Mouse (Mus musculus) intestine, embryonic 14.5 days (tissue): ENCODE data around the gene Nectin3. TPM values are rescaled to one million over a fixed set of nuclear protein-coding genes. Genes with fewer than 3 reads are reported as not detected.

Source experiments
- ATAC-seq: fragments of 200-750 bp; cut with Nextera tagmentation; replicated peaks from 2 replicates; pipeline ENCODE4 v1.8.0; 2017; ENCODE audit warnings: low read depth, moderate number of reproducible peaks, moderate TSS enrichment, moderate library complexity; ENCODE audit not compliant: low FRiP score, low TSS enrichment
- DNase-seq: peaks from one replicate; pipeline ENCODE4 v3.0.0-alpha.2; 2018; ENCODE audit warnings: low spot score
- H3K27ac ChIP-seq: fragments of 300-500 bp; sonication (generic); 2 replicates; pipeline ENCODE4 v1.5.1; 2014; ENCODE audit warnings: low read depth, mild to moderate bottlenecking, control low read depth
- H3K27me3 ChIP-seq: fragments of 300-500 bp; sonication (generic); replicated peaks from 2 replicates; pipeline ENCODE4 v1.6.1; 2014; ENCODE audit warnings: low read length, control low read depth; ENCODE audit not compliant: control insufficient read depth, insufficient read depth
- H3K36me3 ChIP-seq: fragments of 300-500 bp; sonication (generic); 2 replicates; pipeline ENCODE4 v1.6.1; 2014; ENCODE audit warnings: low read length, control low read depth; ENCODE audit not compliant: control insufficient read depth, insufficient read depth
- H3K4me1 ChIP-seq: fragments of 300-500 bp; sonication (generic); replicated peaks from 2 replicates; pipeline ENCODE4 v1.6.1; 2014; ENCODE audit warnings: low read length, control low read depth, mixed read lengths; ENCODE audit not compliant: control insufficient read depth, insufficient read depth
- H3K4me2 ChIP-seq: fragments of 300-500 bp; sonication (generic); 2 replicates; pipeline ENCODE4 v1.6.1; 2014; ENCODE audit warnings: low read length
- H3K4me3 ChIP-seq: fragments of 300-500 bp; sonication (generic); 2 replicates; pipeline ENCODE4 v1.5.1; 2014; ENCODE audit warnings: low read depth, low read length, control low read depth, mixed read lengths
- H3K9ac ChIP-seq: fragments of 300-500 bp; sonication (generic); 2 replicates; pipeline ENCODE4 v1.6.1; 2014; ENCODE audit warnings: mild to moderate bottlenecking, low read length
- H3K9me3 ChIP-seq: fragments of 300-500 bp; sonication (generic); 2 replicates; pipeline ENCODE4 v1.6.1; 2016; ENCODE audit warnings: low read length, control low read depth; ENCODE audit not compliant: control insufficient read depth
- WGBS: fragments of 180-500 bp; shearing (Covaris S2); extraction: QIAGEN DNeasy Blood & Tissue Kit; methylation state at CpG from one replicate; pipeline ENCODE4 v1.1.7; 2014; 5-methylcytosine and 5-hydroxymethylcytosine counted together
- polyA plus RNA-seq: library from polyadenylated mRNA; unstranded; fragments of >200 nt; fragmentation: Nextera tagmentation; extraction: Ambion mirVana; gene quantifications from 2 replicates; pipeline ENCODE4 v1.2.1, GENCODE M21; 2014

Nectin3 gene
- polyA plus RNA-seq, 1 experiment from 2014 or later, result 47.1 TPM

DNA sequence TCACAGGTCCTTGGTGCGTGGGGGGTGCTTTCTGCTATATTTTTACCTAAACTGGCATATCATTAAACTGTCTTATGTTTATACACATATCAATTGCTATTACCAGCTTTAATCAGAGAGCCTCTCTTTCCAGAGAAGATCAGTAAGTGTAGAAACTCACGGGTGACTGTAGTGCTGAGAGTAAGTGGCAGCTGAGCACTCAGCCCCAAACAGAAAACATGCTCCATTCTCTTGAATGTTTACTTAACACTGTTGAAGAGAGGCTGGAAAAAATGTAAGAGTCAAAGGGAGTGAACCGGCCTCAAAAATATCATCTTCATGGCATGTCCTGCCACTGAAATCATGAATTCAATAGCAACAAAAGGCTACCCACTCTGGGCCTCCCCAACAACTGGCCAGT is 21.0 kb downstream of the Nectin3 start:
- Histone ChIP-seq H3K4me2 (no peak overlapping the region), H3K9me3 (no peaks in the 10 kb centered on the region), H3K9ac (no peak overlapping the region), H3K4me1 (no peaks in the 10 kb centered on the region; the same call in 1 of the 2 replicates), H3K27me3 (no peaks in the 10 kb centered on the region), H3K4me3 (no peak overlapping the region), H3K36me3 (no peaks in the 10 kb centered on the region), H3K27ac (no peak overlapping the region)
- ATAC-seq (no peak), DNase-seq (no peak)
- 43% methylated on average over 3 of the region's 3 CpGs for WGBS

DNA sequence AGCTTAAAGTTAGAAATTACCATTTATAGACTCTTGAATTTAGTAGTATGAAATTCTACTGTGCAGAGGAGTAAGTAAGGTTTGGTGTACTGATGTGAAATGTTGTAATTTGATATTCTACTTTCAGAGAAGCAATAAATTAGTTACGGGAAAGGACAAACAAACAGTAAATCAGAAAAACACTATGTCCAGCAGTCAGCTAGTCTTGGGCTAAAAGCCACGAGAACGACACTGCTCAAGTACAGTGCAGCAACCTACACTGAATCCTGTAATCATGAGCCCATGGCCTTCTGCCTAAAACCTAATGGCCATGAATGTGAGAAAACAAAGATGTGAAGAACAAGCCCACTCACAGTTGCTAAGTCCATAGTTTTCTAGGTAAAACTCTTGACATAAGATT is 46.9 kb downstream of the Nectin3 start:
- Histone ChIP-seq H3K27me3 (no peaks in the 10 kb centered on the region), H3K27ac (no peak overlapping the region), H3K4me3 (no peak overlapping the region), H3K9ac (no peak overlapping the region), H3K4me1 (no peaks in the 10 kb centered on the region), H3K9me3 (no peaks in the 10 kb centered on the region), H3K4me2 (no peak overlapping the region), H3K36me3 (peaks cover 26% of the 10 kb centered on the region)
- ATAC-seq (no peak), DNase-seq (no peak)
- WGBS, result 64% methylated on average over 3 of the region's 3 CpGs

DNA sequence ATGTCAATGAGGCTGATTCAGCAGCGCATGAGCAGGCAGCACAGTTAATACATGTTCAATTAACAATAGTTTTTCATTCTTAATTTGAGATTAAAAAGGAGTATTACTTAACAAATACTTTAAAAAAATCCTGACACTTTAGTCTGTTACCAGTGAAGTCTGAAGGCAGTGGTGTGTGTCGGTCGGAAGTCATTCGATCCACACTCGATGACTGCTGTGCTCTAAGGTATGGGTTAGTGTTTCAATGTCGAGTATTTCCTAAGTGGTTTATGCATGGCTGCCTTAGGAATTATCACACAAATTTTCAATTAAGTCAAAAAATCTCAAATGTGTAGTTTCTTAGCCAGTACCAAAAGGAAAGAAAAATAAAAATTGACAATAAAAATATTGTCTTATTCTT is 49.3 kb downstream of the Nectin3 start:
- no peak overlapping the region for H3K4me3 ChIP-seq
- H3K27ac ChIP-seq, result no peak overlapping the region
- no peaks in the 10 kb centered on the region for H3K9me3 ChIP-seq
- ATAC-seq (no peak), DNase-seq (no peak)
- no peaks in the 10 kb centered on the region for H3K27me3 ChIP-seq
- H3K4me1 ChIP-seq, result no peaks in the 10 kb centered on the region
- peaks cover 18% of the 10 kb centered on the region for H3K36me3 ChIP-seq
- 95% methylated on average over 6 of the region's 6 CpGs for WGBS
- H3K4me2 ChIP-seq, result no peak overlapping the region
- H3K9ac ChIP-seq, result no peak overlapping the region

DNA sequence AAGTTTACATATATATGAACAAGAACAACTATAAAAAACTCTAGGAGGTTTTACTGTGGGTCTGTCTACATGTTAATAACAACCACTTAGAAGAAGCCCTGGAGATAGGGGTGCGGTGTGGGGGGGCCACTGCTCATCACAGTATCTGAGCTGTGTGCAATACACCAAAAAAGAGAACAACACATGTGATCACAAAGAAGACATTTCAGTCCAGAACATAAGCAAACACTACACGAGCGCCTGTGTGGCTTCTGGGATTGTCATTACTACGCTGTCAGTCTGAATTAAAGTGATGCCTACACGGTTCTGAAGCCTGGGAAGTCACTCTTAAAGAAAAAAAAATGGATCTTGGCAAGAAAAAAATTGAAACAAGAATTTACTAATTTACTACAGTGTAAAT is 67.0 kb downstream of the Nectin3 start:
- Histone ChIP-seq H3K4me3 (no peak overlapping the region), H3K27me3 (no peaks in the 10 kb centered on the region), H3K4me2 (no peak overlapping the region), H3K9ac (no peak overlapping the region), H3K9me3 (no peaks in the 10 kb centered on the region), H3K36me3 (peaks cover 28% of the 10 kb centered on the region; the same call in 1 of the 2 replicates), H3K4me1 (no peaks in the 10 kb centered on the region), H3K27ac (no peak overlapping the region)
- DNase-seq (no peak), ATAC-seq (no peak)
- 82% methylated on average over 5 of the region's 5 CpGs for WGBS

DNA sequence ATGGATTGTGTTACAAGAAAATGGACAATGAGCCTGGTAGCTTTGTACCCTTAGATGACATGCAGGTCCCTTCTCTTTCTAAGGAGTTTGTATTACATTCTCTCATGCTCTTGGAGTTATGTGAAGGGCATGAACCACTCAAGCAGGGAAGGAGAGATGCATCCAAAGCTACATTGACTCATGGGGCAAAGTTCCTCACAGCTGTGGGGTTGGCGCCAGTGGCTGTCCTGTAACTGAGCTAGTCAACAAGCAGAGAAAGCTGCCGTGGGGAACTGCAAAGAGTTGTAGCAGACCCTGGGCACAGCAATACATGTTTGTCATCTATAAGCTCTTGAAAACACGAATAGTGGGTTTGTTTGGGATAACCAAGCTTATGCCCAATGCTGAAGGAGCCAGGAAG is 82.1 kb downstream of the Nectin3 start:
- DNase-seq (no peak), ATAC-seq (no peak)
- Histone ChIP-seq H3K36me3 (0 out of 2 replicates have a peak, but pooled peaks cover 10% of the 10 kb centered on the region), H3K27ac (no peak overlapping the region), H3K4me1 (no peaks in the 10 kb centered on the region), H3K4me2 (no peak overlapping the region), H3K27me3 (no peaks in the 10 kb centered on the region), H3K9ac (no peak overlapping the region), H3K4me3 (no peak overlapping the region), H3K9me3 (no peaks in the 10 kb centered on the region)
- WGBS, result 84% methylated on average over 3 of the region's 3 CpGs

DNA sequence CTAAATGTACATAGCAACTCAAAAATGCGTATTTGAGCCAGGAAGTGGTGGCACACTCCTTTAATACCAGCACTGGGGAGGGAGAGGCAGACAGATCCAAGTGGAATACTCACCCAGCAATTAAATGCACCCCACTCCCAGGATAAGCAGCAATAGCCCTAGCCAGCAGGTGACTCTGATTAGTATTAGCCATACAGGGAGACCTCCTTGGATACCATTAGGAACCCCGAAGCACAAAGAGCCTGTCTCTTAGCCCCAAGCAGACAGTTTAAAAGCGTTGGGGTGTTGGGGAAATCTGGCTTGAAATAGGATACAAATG is 87.6 kb downstream of the Nectin3 start:
- DNase-seq (no peak), ATAC-seq (no peak)
- 86% methylated on average over 3 of the region's 3 CpGs for WGBS
- Histone ChIP-seq H3K4me1 (no peaks in the 10 kb centered on the region), H3K4me2 (no peak overlapping the region), H3K4me3 (no peak overlapping the region), H3K9me3 (no peaks in the 10 kb centered on the region), H3K27ac (no peak overlapping the region), H3K9ac (no peak overlapping the region), H3K27me3 (no peaks in the 10 kb centered on the region), H3K36me3 (peaks cover 7% of the 10 kb centered on the region; the same call in 1 of the 2 replicates)

DNA sequence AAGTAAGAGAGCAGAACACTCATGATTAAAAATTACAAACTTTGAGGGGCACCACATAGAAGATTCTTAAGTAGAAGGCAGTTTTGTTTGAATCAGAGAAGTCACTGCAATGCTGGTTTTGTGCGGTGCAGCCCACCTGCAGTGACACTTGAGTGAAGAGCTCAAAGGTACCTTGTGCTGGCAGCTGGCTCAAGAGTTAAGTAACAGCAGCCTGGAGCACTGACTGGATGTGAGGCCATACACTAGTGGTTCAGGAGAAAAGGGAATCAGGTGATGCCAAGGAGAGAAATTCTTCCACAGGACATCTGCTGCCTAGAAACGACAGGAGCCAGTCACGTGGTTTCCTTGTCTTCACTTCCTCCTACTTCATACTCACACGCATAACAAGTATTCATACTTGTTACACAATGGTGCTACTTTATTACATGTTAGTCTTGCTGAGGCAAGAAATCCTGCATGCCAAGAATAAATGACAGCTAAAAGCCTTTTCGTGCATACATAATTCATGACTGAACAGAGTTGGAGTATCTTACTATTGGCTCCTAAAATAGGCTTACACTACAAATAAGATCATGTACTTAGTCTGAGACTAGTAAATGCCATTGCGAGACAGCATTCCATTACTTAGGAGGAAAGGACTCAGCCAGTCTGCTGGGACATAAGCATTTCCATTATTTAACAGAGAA is 88.1 kb downstream of the Nectin3 start:
- ATAC-seq (no peak), DNase-seq (no peak)
- no peak overlapping the region for H3K4me3 ChIP-seq
- H3K27ac ChIP-seq, result no peak overlapping the region
- no peak overlapping the region for H3K4me2 ChIP-seq
- H3K36me3 ChIP-seq, result peaks cover 8% of the 10 kb centered on the region; the same call in 1 of the 2 replicates
- no peak overlapping the region for H3K9ac ChIP-seq
- no peaks in the 10 kb centered on the region for H3K27me3 ChIP-seq
- 82% methylated on average over 6 of the region's 6 CpGs for WGBS
- no peaks in the 10 kb centered on the region for H3K9me3 ChIP-seq
- no peaks in the 10 kb centered on the region for H3K4me1 ChIP-seq

DNA sequence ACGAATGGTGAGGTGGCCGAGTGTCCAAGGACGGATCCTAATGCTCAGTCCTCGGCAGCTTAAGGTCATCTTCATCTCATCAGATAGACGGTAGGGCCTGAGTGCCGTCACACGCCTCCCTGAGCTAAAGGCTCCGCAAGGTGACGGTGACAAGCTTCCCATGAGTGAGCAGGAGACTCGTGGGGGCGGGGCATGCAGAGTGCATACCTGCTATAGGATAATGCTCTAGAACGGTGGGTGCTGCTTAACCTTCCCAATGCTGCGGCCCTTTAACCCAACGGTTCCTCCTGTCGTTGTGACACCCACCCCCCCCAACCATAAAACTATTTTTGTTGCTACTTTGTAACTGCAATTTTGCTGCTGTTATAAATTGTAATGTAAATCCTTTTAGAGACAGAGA is 90.3 kb downstream of the Nectin3 start:
- 94% methylated on average over 15 of the region's 15 CpGs for WGBS
- ATAC-seq (no peak), DNase-seq (no peak)
- H3K4me1 ChIP-seq, result no peaks in the 10 kb centered on the region
- no peak overlapping the region for H3K9ac ChIP-seq
- H3K27ac ChIP-seq, result no peak overlapping the region
- H3K9me3 ChIP-seq, result no peaks in the 10 kb centered on the region
- H3K4me3 ChIP-seq, result no peak overlapping the region
- H3K27me3 ChIP-seq, result no peaks in the 10 kb centered on the region
- no peak overlapping the region for H3K4me2 ChIP-seq
- H3K36me3 ChIP-seq, result peaks cover 8% of the 10 kb centered on the region; the same call in 1 of the 2 replicates
